Mouse (Mus musculus): Measurements from ENCODE around the gene Peak1.

GRCm38 (mm10) chr9:56243885-56244284 is 174.0 kb downstream of the Peak1 start:
- TF ChIP-seq POLR2A (IDR thresholded peaks at IDR 0.05; ENCODE audit: borderline replicate concordance, low read depth, low read length): no peak
- no peak for TF ChIP-seq CTCF (IDR thresholded peaks at IDR 0.05; ENCODE audit: low read depth, low read length)

Data from bone marrow macrophage, adult 2 months (primary cell).